Mouse (Mus musculus) hindlimb bud, embryonic 11.5 days (tissue): ENCODE data around the gene Ppie.
"Not testable (repeated sequence)": the region's sequence is repeated elsewhere in the genome, so short reads cannot be mapped to it uniquely, and the experiment has no call there.

ENCODE experiments used
- DNase-seq: peaks from one replicate; pipeline ENCODE4 v3.0.0-alpha.2; 2012; ENCODE audit warnings: low read depth, low spot score; ENCODE audit errors: extremely low spot score

The Ppie gene

DNA sequence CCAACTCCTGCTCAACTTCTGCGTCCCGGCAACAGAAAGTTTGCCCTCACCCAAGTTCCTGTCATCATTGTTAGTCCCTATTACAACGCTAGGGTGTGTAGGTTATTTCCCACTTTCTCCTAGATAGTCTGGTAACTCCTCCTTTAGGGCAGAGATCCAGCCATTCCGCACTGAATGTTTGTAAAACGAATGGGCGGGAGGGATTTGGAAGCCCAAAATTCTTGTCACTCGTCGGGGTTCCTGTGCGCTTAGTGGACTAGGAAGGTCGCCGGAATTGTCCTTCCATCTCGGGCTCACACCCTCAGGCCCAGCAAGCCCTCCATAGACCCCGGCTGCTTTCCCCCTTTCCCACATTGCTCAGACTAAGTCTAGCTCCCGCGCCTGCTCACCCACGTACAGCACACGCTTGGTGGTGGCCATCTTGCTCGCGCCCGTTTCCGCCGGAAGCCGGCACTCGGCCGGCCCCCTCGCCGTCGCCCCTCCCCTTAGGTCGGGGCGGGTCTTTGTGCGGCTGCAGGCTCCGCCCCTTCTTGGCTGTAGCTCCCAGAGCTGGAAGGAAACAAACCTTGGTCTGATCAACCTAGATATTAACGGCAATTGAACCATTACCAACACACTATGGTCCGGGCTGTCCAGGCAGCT lies at the start of gene Ppie:
Gene Ppie, minus strand, starts transcription at position 439 of the 642 bp plus-strand sequence.
- DNase-seq, result peak; percentile 53

DNA sequence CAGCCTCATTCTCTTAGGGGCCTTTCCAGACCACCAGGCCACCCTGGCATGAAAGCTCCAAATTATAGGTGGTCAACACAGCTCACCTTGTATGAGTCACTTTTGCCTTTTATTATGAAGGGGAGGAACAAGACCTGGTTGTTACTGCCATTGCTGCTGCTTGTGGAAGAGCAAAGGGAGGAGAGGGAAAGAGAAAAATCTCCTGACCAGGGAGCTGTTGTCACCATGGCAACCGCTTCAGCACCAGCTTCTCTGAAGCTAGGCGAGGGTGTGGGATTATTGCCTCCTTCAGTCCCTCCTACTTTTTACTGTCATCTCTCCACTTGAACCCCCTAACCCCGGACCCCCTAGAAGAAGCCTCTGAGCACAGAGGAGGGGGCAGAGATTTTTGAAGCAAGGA lies 45.1 kb upstream of the Ppie start:
- DNase-seq, result no peak

DNA sequence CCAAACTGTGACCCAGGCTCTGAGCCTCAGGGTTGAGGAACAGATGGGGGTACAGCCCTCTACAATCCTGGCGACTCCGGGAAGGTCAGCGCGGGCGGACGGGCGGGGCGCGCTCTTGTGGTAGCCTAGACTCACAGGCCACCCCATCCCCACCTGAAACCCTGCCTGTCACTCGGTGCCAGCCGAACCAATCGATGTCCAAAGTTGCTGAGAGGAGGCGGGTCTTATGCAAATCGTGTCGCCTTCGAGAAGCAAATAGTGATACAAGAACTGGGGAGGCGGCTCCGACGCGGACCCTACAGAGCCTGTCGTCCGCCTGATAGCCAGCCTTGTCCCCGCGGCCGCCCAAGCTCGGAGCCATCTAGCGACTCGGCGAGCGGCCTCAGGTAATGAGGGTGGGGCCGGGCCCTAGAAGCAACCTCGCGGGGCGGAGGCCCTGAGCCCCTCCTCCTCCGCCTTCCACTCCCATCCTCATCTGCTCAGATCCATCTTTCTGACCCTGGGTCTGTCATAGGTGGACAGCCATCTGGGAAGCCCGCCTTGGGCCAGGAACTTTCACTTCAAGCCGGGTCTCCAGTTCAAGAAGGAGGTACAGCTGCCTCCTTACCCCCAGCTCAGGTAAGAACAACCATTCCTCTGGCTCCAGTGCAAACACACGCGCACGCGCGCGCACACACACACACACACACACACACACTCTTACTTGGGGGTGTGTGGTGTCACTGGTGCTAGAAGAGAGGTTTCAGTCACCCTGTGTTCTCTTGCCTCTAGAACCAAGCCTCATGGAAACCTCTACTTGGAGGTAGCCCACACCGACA lies 43.7 kb upstream of the Ppie start:
- DNase-seq, result peak; percentile 66

DNA sequence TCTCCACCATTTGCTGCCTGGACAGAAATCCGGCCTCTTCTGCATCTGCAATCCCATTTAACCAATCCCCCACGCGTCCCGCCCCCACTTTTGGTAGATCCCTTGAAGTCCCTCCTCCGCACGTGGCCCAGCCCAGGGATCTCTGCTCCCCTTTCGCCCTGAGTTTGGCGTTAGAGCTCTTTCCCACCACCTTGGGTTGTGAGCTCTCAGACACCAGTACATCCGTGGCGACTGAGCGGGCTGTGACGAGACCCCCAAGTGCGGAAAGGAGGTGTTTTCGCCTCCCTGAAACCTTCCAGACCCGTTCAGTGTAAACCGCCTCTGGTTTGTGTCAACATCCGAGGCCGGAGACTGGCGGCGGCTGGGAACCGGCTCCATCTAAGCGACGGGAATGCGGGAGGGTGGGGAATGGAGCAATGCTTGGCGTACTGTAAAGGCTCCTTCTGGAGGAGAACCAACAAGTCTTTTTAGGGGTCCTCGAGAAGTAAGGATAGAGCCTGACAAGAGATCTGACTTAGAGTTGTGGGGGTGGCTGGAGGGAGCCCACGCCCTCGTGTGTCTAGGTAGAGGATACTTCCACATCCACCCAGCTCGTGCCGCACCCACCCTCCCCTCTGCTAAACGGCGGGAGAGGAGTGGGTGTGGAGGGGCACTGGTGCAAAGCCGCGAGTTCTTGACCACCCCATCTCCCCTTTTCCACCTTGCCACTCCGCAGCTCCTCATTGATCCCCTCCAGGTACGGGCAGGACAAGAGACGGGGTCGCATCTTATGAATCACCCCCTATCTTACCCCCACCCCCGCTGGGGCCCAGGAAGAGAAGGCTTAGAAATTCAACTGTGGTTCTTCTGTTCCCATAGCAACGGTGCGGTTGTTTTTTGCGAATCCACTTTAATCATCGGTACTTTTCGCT lies 42.8 kb upstream of the Ppie start, which contains the start of gene Hpcal4:
Gene Hpcal4, plus strand, starts transcription at position 900 of the 911 bp plus-strand sequence.
- no peak for DNase-seq

DNA sequence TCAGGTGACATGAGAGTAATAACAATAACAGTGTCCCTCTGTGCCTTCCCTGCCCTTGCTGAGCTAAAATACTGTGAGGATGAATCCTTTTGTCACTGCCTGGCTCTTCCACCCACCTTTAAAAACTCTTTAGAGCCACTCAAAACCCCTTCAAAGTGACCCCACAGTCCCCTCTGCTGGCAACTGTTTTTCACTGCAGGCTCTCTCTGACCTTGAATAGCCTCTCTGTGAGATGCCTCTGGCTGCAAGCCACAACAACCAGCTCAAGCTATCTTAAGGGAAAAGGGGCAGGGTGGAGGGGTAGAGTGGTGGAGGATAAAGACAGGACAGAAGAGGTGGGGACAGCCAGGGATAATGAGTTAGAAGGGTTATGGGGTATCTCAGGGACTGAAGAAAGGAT lies 32.1 kb upstream of the Ppie start:
- no peak for DNase-seq

DNA sequence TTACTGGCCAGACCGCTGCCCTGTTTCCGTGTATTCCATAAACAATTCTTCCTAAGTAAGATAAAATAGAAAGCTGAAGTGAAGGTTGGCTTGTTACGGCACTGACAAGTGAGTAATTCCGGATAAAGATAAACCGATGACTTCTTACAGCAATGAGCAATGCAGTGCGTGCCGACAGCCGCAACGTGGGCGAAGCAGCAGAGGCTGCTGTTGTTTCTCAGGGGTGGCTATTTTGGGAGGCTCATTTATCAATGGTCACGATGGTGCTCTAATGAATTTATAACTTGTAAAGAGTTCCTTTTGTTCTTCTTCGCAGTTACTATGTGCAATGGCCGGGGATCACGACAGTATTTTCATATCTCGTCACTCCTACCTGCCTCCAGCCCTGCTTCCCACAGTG lies 24.4 kb upstream of the Ppie start:
- no peak for DNase-seq

DNA sequence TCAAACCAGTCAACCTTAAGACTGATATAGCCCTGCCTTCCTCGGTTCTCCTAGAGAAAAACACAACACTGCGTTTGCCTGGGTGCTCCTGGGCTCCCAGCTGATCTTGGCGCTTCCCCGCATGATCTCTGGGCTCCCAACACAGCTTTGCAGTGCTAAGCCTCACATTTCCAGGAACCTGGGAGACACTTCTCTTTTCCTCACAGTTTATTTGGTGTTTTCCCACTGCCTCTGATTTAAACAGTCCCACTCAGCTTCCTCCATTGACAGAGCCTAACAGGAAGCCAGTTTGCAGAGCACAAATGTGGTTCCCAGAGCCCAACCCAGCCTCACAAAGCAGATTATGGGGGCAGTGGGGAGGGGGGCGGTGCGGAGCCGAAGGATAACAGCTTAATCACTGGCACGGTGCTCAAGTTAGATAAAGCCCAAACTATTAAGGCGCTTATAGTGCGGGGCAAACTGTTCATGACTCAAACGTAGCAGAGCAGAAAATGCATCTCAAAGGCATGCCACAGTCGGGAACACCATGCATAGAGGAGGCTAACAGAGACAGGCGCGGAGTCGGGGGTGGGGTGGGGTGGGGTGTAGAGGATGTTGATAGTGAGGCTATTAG lies 22.7 kb upstream of the Ppie start:
- no peak for DNase-seq

DNA sequence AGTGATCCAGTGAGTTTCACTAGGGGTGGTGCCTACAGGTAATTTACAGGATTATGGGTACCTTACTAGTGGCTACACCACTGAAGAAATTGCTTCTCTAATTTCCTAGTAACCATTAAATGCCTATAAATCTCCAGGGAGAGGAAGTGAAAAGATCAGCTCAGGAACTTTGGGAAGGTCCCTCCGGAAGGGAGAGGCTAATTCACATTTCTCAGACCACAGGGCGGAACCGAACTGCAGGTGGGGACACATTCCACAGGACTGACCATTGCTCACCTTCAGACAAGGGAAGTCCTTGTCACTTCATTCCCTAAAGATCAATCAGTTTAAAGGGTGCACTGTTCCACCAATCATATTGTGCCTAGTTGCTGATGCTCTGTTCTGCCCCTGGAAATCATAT lies 21.5 kb upstream of the Ppie start:
- not testable (repeated sequence) for DNase-seq

DNA sequence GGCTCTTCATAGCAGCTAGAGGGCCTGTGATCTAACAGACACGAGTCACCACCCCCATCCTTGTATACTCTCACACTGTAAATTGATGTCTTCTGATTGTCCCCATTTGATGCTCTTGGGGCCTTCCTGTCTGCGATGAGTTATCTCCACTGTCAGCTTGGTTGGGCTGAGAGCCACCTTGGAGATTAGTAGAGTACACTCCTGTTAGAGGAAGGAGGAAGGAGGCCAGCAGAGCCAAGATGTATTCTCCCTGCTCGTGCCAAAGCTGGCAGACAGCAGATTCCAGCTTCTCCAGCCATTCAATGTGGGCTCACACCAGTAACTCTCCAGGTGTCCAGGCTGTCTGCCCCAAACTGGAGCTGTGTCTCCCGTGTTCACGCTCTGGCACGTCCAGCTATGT lies 20.8 kb upstream of the Ppie start:
- no peak for DNase-seq

DNA sequence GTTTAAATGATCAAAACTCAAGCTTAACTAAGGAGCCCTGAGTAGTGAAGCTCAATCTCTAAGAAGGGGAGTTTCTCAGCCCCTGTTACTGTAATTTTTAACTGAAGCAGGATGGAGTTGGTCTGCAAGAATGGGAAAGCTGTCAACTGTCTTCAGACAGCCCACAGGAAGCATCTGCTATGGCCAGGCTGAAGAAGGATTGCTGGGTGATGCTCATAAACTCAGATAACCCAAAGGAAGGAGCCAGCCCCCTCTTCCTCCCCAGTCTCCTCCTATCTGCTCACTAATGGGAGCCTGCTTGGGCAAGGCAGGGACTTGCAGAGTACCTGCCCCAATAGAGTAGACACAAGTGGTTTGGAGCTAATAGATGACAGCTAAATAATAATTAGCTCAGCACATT lies 16.1 kb upstream of the Ppie start:
- no peak for DNase-seq

DNA sequence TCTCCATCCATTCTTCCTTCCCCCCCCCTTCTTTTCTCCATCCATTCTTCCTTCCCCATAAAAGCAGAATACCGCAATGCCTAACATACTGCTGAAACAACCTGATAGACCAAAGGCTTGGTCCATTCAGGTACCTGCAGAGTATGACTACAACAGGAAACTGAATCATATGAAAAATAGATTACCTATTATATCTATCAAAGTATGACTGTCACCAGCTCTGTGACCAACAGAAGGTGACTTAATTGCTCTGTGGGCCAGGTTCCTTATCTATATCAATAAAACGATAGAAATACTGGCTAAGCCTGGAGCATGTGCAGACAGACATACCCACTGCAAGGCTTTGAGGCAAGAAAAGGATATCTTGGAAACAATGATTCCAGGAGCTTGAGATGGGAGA lies 15.7 kb upstream of the Ppie start:
- no peak for DNase-seq

DNA sequence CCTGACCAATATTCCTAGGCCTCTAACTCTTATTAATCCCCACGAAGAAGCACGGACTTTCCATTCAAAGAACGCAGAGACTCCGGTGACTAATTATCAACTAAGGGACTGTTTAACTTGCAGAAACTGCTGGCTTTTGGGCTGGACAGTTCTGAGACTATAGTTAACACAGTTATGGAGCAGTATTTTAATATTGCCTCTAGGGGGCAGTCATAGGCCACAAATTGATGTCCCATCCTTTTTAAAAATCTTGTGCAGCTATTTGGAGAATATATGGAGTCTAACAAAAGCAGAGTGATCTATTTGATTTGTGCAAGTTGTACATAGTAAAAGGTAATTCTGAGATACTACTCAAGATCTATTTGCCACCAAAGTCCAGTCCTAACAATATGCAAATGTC lies 15.3 kb upstream of the Ppie start:
- DNase-seq, result peak; percentile 37

DNA sequence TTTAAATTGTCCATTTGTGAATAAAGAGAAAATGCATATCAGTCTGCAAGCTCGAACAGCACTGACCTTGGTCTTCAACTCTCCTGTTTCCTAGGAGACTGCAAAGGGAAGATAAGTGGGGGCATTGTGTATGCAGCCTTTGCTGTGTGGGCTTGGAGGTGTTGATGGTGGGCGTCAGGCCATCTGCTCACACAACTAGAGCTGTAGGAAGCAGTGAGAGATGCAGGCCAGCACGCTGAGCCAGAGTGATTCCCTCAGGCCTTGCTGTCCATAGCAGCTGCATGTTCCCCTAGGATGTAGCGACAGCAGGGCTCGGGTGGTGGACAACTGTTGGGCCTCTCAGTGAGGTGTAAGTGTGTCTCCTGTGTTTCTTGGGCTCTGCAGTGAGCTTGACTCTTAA lies 13.2 kb upstream of the Ppie start:
- no peak for DNase-seq

DNA sequence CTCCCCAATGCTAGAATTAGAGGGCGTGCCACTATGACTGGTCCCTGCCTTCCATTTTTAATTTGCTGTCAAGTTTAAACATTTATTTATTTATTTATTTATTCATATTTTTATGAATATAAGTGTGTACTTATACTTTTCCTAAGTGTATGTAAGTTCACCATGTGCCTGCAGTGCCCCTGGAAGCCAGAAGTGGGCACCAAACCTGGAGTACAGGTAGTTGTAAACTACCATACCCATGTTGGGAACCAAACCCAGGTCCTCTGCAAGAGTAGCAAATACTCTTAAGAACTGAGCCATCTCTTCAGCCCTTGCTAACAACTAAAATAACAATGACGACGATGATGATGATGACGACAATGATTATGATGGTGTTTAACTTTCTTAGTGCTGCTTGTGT lies 12.3 kb upstream of the Ppie start:
- DNase-seq, result no peak

DNA sequence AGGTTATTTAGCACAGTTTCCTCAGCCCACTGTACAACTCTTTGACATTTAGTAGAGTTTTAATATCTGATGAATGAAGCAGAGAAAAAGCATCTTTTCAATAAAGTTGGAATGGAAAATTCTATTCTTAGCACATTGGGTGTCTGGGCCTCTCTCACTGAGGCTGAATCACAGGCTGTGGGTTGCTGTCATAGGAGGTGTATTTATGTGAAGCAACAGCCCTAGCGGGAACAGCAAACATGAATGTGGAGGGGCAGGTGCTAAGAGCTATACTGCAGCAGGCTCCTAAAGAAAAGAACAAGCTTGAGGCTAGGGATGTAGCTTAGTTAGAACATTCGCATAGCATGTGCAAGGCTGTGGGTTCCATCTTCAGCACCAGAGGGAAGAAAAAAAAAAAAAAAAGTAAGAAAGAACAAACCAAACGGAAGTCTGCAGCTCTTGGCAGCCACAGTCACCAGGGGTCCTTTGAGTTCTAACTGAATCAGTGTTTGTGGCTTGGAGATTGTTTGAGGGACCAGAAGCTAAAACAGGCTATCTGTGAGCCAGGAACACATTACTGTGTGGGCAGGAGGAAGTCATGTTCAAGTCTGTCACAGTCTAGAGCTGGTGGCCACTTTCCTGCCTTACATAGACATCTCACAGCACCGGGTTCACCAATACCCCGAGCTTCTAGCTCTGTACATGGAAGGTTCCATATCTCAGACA lies 7.8 kb upstream of the Ppie start:
- DNase-seq, result no peak

DNA sequence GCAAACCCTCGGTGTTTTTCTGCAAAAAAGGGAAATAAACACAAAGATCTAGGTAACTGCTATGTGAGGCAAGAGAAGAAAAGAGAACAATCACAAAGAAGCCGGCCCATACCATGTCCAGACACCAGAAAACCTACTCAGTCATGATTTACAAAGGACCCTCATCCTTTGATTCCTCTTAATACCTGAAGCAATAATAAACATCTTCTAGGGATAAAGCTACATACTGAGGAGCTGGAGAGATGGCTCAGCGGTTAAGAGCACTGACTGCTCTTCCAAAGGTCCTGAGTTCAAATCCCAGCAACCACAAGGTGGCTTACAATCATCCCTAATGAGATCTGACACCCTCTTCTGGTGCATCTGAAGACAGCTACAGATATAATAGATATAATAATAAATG lies 2.2 kb downstream of the Ppie start:
- no peak for DNase-seq

DNA sequence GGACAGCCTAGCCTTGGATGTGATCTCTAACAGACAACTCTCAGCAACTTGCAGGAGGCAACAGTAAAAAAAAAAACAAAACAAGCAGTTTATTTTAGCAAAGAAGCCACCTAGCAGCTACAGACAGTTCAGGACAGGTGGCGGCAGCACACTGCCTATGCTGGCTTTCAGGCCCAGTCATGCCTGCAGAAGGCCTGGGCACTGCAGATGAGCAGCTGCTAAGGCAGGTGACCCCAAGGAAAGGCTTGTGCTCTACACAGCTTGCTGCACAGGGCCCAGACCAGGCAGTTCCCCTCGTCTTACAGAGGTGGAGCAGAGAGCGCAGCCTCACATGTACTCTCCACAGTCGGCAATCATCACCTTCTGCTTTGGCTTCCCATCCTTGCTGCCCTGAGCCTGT lies 12.7 kb downstream of the Ppie start:
- no peak for DNase-seq

DNA sequence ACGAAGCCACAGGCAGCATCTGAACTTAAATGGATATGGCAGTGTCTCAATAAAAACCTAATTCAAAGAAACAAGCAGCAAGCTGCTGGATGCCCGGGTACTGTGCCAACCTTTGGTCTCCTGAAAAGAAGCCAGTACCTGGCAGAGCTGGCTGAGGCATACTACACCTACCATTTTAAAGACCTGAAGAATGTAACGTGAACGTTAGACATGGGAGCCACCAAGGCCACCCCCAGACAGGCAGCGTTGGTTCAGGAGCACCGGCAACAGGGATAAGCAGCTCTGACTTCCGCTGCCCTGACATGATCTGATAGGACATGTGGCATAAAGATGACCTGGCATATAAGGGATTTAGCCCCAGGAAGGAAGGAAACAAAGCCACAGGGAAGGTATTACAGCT lies 13.1 kb downstream of the Ppie start:
- DNase-seq, result no peak

DNA sequence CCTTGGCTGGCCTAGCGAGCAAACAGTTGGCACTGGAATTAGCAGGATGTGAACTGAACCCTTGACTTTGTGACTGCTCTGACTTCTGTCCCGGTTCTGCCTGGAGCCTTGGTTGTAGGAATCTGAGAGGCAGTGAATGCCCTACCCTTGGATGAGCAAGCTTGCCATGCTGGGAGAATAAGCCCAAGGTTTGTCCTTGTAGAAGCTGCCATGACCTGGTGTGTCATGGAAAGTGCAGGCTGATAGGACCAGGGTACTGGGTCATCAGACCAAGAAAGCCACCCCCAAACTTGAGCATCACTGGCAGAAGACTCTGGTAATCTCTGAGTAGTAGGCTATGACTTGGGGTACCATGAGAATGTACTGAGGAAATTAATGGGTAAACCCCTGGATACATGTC lies 18.5 kb downstream of the Ppie start:
- no peak for DNase-seq

DNA sequence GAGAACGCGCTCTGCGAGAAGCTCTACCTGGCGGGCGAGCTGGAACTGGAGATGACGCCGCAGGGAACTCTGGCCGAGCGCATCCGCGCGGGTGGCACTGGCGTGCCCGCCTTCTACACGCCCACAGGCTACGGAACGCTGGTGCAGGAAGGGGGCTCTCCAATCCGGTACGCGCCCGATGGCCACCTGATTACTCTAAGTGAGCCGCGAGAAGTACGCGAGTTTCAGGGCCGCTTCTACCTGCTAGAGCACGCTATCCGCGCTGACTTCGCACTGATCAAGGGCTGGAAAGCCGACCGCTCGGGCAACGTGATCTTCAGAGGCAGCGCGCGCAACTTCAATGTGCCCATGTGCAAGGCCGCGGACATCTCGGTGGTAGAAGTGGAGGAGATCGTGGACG lies 23.1 kb downstream of the Ppie start:
- not testable (repeated sequence) for DNase-seq

DNA sequence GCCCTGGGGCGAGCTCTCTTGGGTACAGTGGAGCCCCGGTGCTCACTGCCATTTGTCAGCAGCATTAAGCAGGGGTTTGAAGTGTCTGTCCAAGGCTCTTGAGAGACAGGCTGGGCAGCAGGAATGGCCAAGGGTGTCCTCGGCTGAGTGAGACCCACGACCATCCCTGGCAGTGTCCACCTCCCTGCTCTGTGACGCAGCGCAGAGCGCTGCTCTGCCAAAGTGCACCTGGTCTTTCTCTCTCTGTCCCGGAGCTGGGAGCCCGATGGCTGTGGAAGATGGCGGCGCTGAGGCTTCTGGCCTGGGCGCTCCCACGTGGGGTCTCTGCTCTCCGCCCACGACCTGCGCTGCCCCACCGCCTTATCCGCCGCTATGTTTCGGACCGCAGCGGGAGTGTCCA lies 23.7 kb downstream of the Ppie start, which contains the start of gene Oxct2b:
Gene Oxct2b, plus strand, starts transcription at position 256 of the 400 bp plus-strand sequence.
- DNase-seq, result no peak
